In genomic region chr12:70067849-70068248, GRCm38 (mm10) we compare ENCODE assay signal across 11 mouse cellular contexts. TPM values are rescaled to one million over a fixed set of nuclear protein-coding genes. Genes with fewer than 3 reads are reported as not detected.
DNase-seq lines count a peak whose midpoint lies in the region; ATAC-seq lines count a peak whose summit lies in the region.
"Had no signal": no experiment of that assay in that cellular context is flagged by ENCODE, and none has a peak within 500 bp of the region (broad histone marks: within the 10 kb centered on the region; RNA-seq: fewer than 3 reads in every experiment).

No protein-coding gene starts in this region.

- intact Hi-C loops in left cerebral cortex, postnatal 25 days (cut with DNase I) = loop anchor here (10.0 kb wide), 1 partner anchor 333 kb away; no protein-coding TSS in a partner anchor
- intact Hi-C loops in left cerebral cortex, postnatal 10 days (cut with DNase I) = loop anchor here (10.0 kb wide), 1 partner anchor 343 kb away; the partner anchor contains the start of genes Atp5s and L2hgdh

- DNase-seq in cerebellum, postnatal 25 days = peak; percentile 50 to 74
- DNase-seq in left cerebral cortex, postnatal 25 days (ENCODE audit: low spot score in 2 of 2) = peak; percentile 55 to 76
- no peak for DNase-seq in left cerebral cortex, postnatal 10 days (ENCODE audit: extremely low spot score in 1 of 2, low spot score in 2 of 2)
- DNase-seq in kidney, postnatal 4 days = peak; percentile 57
- DNase-seq in right cerebral cortex, postnatal 14 days = peak; percentile 65
- DNase-seq: adrenal gland, adult 2 months; thymus, postnatal 14 days had no signal

- ATAC-seq in cerebellum, adult (ENCODE audit: insufficient number of reproducible peaks, low FRiP score, low TSS enrichment) = no peak
- ATAC-seq in megakaryocyte progenitor cell, adult 5-6 weeks (replicated peaks; ENCODE audit: poor library complexity) = no peak
- ATAC-seq in granulocyte monocyte progenitor cell, adult 5-6 weeks (replicated peaks; ENCODE audit: poor library complexity, severe bottlenecking) = no peak
- ATAC-seq: lung, postnatal 0 days had no signal

RNA-seq across cellular contexts. Expression of gene Nin, which starts 45.7 kb away (rescaled TPM):
- total RNA-seq in left cerebral cortex, postnatal 25 days (2021) = 10 to 100 TPM; 53.1 to 56.4 TPM
- 10 to 100 TPM; 49.2 to 51.8 TPM for total RNA-seq in left cerebral cortex, postnatal 10 days (2021)
- 117 and 120 TPM in 2 replicates for total RNA-seq in megakaryocyte progenitor cell, adult 5-6 weeks (2015)
- 190 and 207 TPM in 2 replicates for total RNA-seq in megakaryocyte progenitor cell, adult 5-6 weeks (2017)
- 136 and 157 TPM in 2 replicates for total RNA-seq in granulocyte monocyte progenitor cell, adult 5-6 weeks (2014; fragmentation: Nextera tagmentation)
- total RNA-seq in granulocyte monocyte progenitor cell, adult 5-6 weeks (2017) = 193 and 259 TPM in 2 replicates

Comparison
In these comparisons a context has a peak if more than half of its experiments do, and no peak if none do; other contexts are left out.
1. DNase-seq: peak in cerebellum, postnatal 25 days (2 of 2), left cerebral cortex, postnatal 25 days (2 of 2), kidney, postnatal 4 days (2 of 2) and right cerebral cortex, postnatal 14 days (single experiment); none in left cerebral cortex, postnatal 10 days (0 of 2).